In genomic region chr6:75042336-75043010, GRCm38 (mm10) we compare ENCODE assay signal across 20 mouse cellular contexts.
DNase-seq lines count a peak whose midpoint lies in the region; ATAC-seq and TF ChIP-seq lines count a peak whose summit lies in the region.
"Had no signal": no experiment of that assay in that cellular context is flagged by ENCODE, and none has a peak within 500 bp of the region (broad histone marks: within the 10 kb centered on the region; RNA-seq: fewer than 3 reads in every experiment).

No protein-coding gene starts in this region.

- H3K4me2 ChIP-seq in hindbrain, embryonic 14.5 days (replicated peaks): no peak overlapping the region
- H3K4me2 ChIP-seq in forebrain, embryonic 14.5 days (ENCODE audit: low read length): no peak overlapping the region
- H3K4me2 ChIP-seq in midbrain, embryonic 15.5 days: no peak overlapping the region
- H3K4me2 ChIP-seq in intestine, embryonic 15.5 days (replicated peaks): no peak overlapping the region
- H3K4me2 ChIP-seq: embryonic facial prominence, embryonic 15.5 days; heart, embryonic 12.5 days; kidney, embryonic 15.5 days; limb, embryonic 12.5 days; liver, embryonic 12.5 days had no signal

- TF ChIP-seq POLR2A in brain, embryonic 14.5 days (IDR thresholded peaks at IDR 0.05; ENCODE audit: borderline replicate concordance, extremely low read depth, insufficient read depth, insufficient read length, poor library complexity, severe bottlenecking): no peak

- peak; percentile 35 for DNase-seq in hindbrain, embryonic 14.5 days (ENCODE audit: low spot score)
- no peak for DNase-seq in hindbrain, embryonic 10.5 days (ENCODE audit: low spot score)
- peak; percentile 78 for DNase-seq in brain, embryonic 14.5 days (ENCODE audit: low read depth)
- DNase-seq in forebrain, embryonic 14.5 days (ENCODE audit: low spot score): peak; percentile 61
- no peak for DNase-seq in B cell, adult 2 months
- DNase-seq: cerebellum, postnatal 10 days; embryo, embryonic 11 days; heart, adult 11 months; kidney, postnatal 4 days; lung, adult 2 months; retina, postnatal 1 day; right cerebral cortex, postnatal 4 days had no signal

- H3K9ac ChIP-seq in hindbrain, embryonic 14.5 days: no peak overlapping the region
- H3K9ac ChIP-seq in forebrain, embryonic 14.5 days (ENCODE audit: low read length): no peak overlapping the region
- H3K9ac ChIP-seq in midbrain, embryonic 15.5 days: no peak overlapping the region
- H3K9ac ChIP-seq in intestine, embryonic 15.5 days: no peak overlapping the region
- H3K9ac ChIP-seq: embryonic facial prominence, embryonic 15.5 days; heart, embryonic 12.5 days; kidney, embryonic 15.5 days; limb, embryonic 12.5 days; liver, embryonic 12.5 days had no signal

- no peaks in the 10 kb centered on the region for H3K36me3 ChIP-seq in hindbrain, embryonic 14.5 days (replicated peaks; ENCODE audit: control insufficient read depth, insufficient read depth)
- H3K36me3 ChIP-seq in hindbrain, embryonic 10.5 days: no peaks in the 10 kb centered on the region
- H3K36me3 ChIP-seq in forebrain, embryonic 14.5 days (ENCODE audit: control insufficient read depth, insufficient read depth, low read length): no peaks in the 10 kb centered on the region
- no peaks in the 10 kb centered on the region for H3K36me3 ChIP-seq in midbrain, embryonic 15.5 days (replicated peaks)
- no peaks in the 10 kb centered on the region for H3K36me3 ChIP-seq in intestine, embryonic 15.5 days
- H3K36me3 ChIP-seq: embryonic facial prominence, embryonic 15.5 days; heart, embryonic 12.5 days; kidney, embryonic 15.5 days; limb, embryonic 12.5 days; liver, embryonic 12.5 days had no signal

- no peaks in the 10 kb centered on the region for H3K27me3 ChIP-seq in hindbrain, embryonic 14.5 days (ENCODE audit: control insufficient read depth, insufficient read depth, low read length)
- no peaks in the 10 kb centered on the region for H3K27me3 ChIP-seq in hindbrain, embryonic 10.5 days (ENCODE audit: insufficient read depth, poor library complexity, severe bottlenecking)
- H3K27me3 ChIP-seq in forebrain, embryonic 14.5 days (replicated peaks; ENCODE audit: control insufficient read depth, insufficient read depth, low read length): no peaks in the 10 kb centered on the region
- H3K27me3 ChIP-seq in midbrain, embryonic 15.5 days (replicated peaks): no peaks in the 10 kb centered on the region
- H3K27me3 ChIP-seq in intestine, embryonic 15.5 days (replicated peaks): no peaks in the 10 kb centered on the region
- H3K27me3 ChIP-seq: embryonic facial prominence, embryonic 15.5 days; heart, embryonic 12.5 days; kidney, embryonic 15.5 days; limb, embryonic 12.5 days; liver, embryonic 12.5 days had no signal

- TF ChIP-seq CTCF in brain, embryonic 14.5 days (IDR thresholded peaks at IDR 0.05; ENCODE audit: borderline replicate concordance, extremely low read depth, insufficient read depth, insufficient read length): no peak

- no peak overlapping the region for H3K27ac ChIP-seq in hindbrain, embryonic 14.5 days
- no peak overlapping the region for H3K27ac ChIP-seq in hindbrain, embryonic 10.5 days
- no peak overlapping the region for H3K27ac ChIP-seq in forebrain, embryonic 14.5 days (ENCODE audit: low read depth, low read length)
- H3K27ac ChIP-seq in midbrain, embryonic 15.5 days: no peak overlapping the region
- H3K27ac ChIP-seq in intestine, embryonic 15.5 days: no peak overlapping the region
- H3K27ac ChIP-seq: embryonic facial prominence, embryonic 15.5 days; kidney, embryonic 15.5 days; limb, embryonic 12.5 days; liver, embryonic 12.5 days had no signal

- H3K4me3 ChIP-seq in hindbrain, embryonic 14.5 days (replicated peaks; ENCODE audit: low read length): no peak overlapping the region
- no peak overlapping the region for H3K4me3 ChIP-seq in hindbrain, embryonic 10.5 days
- no peak overlapping the region for H3K4me3 ChIP-seq in forebrain, embryonic 14.5 days (ENCODE audit: low read depth, low read length)
- no peak overlapping the region for H3K4me3 ChIP-seq in midbrain, embryonic 15.5 days
- no peak overlapping the region for H3K4me3 ChIP-seq in intestine, embryonic 15.5 days (replicated peaks)
- H3K4me3 ChIP-seq: embryonic facial prominence, embryonic 15.5 days; heart, embryonic 12.5 days; kidney, embryonic 15.5 days; limb, embryonic 12.5 days; liver, embryonic 12.5 days had no signal

- H3K9me3 ChIP-seq in hindbrain, embryonic 14.5 days (ENCODE audit: control insufficient read depth, low read length): no peaks in the 10 kb centered on the region
- no peaks in the 10 kb centered on the region for H3K9me3 ChIP-seq in hindbrain, embryonic 10.5 days
- H3K9me3 ChIP-seq in forebrain, embryonic 14.5 days (replicated peaks; ENCODE audit: control insufficient read depth, low read length): no peaks in the 10 kb centered on the region
- H3K9me3 ChIP-seq in midbrain, embryonic 15.5 days: no peaks in the 10 kb centered on the region
- no peaks in the 10 kb centered on the region for H3K9me3 ChIP-seq in intestine, embryonic 15.5 days
- H3K9me3 ChIP-seq: embryonic facial prominence, embryonic 15.5 days; heart, embryonic 12.5 days; kidney, embryonic 15.5 days; limb, embryonic 12.5 days; liver, embryonic 12.5 days had no signal

- H3K4me1 ChIP-seq in hindbrain, embryonic 14.5 days (replicated peaks; ENCODE audit: control insufficient read depth, insufficient read depth, low read length): 0 out of 2 replicates have a peak, but pooled peaks cover 5% of the 10 kb centered on the region
- H3K4me1 ChIP-seq in hindbrain, embryonic 10.5 days (replicated peaks): no peaks in the 10 kb centered on the region
- H3K4me1 ChIP-seq in forebrain, embryonic 14.5 days (ENCODE audit: control insufficient read depth, insufficient read depth, low read length): no peaks in the 10 kb centered on the region
- H3K4me1 ChIP-seq in midbrain, embryonic 15.5 days: no peaks in the 10 kb centered on the region; the same call in 1 of the 2 replicates
- H3K4me1 ChIP-seq in intestine, embryonic 15.5 days (replicated peaks): no peaks in the 10 kb centered on the region
- H3K4me1 ChIP-seq: embryonic facial prominence, embryonic 15.5 days; heart, embryonic 12.5 days; kidney, embryonic 15.5 days; limb, embryonic 12.5 days; liver, embryonic 12.5 days had no signal

- ATAC-seq in hindbrain, embryonic 14.5 days (ENCODE audit: low FRiP score): no peak
- ATAC-seq in forebrain, embryonic 14.5 days: peak; percentile 69; the same call in 1 of the 2 replicates
- ATAC-seq in midbrain, embryonic 15.5 days (replicated peaks): peak; percentile 83
- no peak for ATAC-seq in intestine, embryonic 15.5 days
- ATAC-seq: intestine, embryonic 16.5 days; liver, embryonic 12.5 days had no signal

Comparison
In these comparisons a context has a peak if more than half of its experiments do, and no peak if none do; other contexts are left out.
1. DNase-seq: peak in hindbrain, embryonic 14.5 days (single experiment), brain, embryonic 14.5 days (single experiment) and forebrain, embryonic 14.5 days (single experiment); none in hindbrain, embryonic 10.5 days (single experiment) and B cell, adult 2 months (0 of 2).
2. ATAC-seq: peak in forebrain, embryonic 14.5 days (single experiment) and midbrain, embryonic 15.5 days (single experiment); none in hindbrain, embryonic 14.5 days (single experiment) and intestine, embryonic 15.5 days (single experiment).